ENCODE assay signal across 12 mouse cellular contexts in genomic region chr1:14001431-14001830, GRCm38 (mm10).
DNase-seq lines count a peak whose midpoint lies in the region; ATAC-seq and TF ChIP-seq lines count a peak whose summit lies in the region.
"Had no signal": no experiment of that assay in that cellular context is flagged by ENCODE, and none has a peak within 500 bp of the region (broad histone marks: within the 10 kb centered on the region; RNA-seq: fewer than 3 reads in every experiment).

No protein-coding gene starts in this region.

- H3K27me3 ChIP-seq in kidney, embryonic 14.5 days (ENCODE audit: control insufficient read depth, insufficient read depth, low read length): no peaks in the 10 kb centered on the region
- no peaks in the 10 kb centered on the region for H3K27me3 ChIP-seq in cerebellum, adult 2 months (ENCODE audit: control insufficient read depth, insufficient read depth, low read length)
- H3K27me3 ChIP-seq in lung, embryonic 16.5 days (ENCODE audit: control insufficient read depth, insufficient read depth, low read depth, low read length): no peaks in the 10 kb centered on the region
- H3K27me3 ChIP-seq: limb, embryonic 13.5 days; megakaryocyte, embryonic 14.5 days; neural tube, embryonic 15.5 days had no signal

- H3K4me2 ChIP-seq in kidney, embryonic 14.5 days (replicated peaks; ENCODE audit: low read depth, low read length): no peak overlapping the region
- no peak overlapping the region for H3K4me2 ChIP-seq in lung, embryonic 16.5 days (ENCODE audit: low read depth, low read length)
- H3K4me2 ChIP-seq: limb, embryonic 13.5 days; neural tube, embryonic 15.5 days had no signal

- H3K4me1 ChIP-seq in kidney, embryonic 14.5 days (ENCODE audit: control insufficient read depth, insufficient read depth, low read length): no peaks in the 10 kb centered on the region
- peaks cover 2% of the 10 kb centered on the region for H3K4me1 ChIP-seq in cerebellum, adult 2 months (ENCODE audit: control insufficient read depth, insufficient read depth, low read length)
- H3K4me1 ChIP-seq in lung, embryonic 16.5 days (replicated peaks; ENCODE audit: control insufficient read depth, insufficient read depth, low read length): no peaks in the 10 kb centered on the region
- H3K4me1 ChIP-seq: megakaryocyte, embryonic 14.5 days had no signal

- TF ChIP-seq CTCF in cerebellum, adult 2 months (IDR thresholded peaks at IDR 0.05; ENCODE audit: borderline replicate concordance, insufficient read depth, low read depth, low read length): no peak

- no peak overlapping the region for H3K4me3 ChIP-seq in kidney, embryonic 14.5 days (ENCODE audit: low read length)
- H3K4me3 ChIP-seq in cerebellum, adult 2 months (replicated peaks; ENCODE audit: insufficient read depth, low read depth, low read length): no peak overlapping the region
- no peak overlapping the region for H3K4me3 ChIP-seq in lung, embryonic 16.5 days (ENCODE audit: low read length)
- H3K4me3 ChIP-seq: limb, embryonic 13.5 days; megakaryocyte, embryonic 14.5 days; neural tube, embryonic 15.5 days had no signal

- ATAC-seq in kidney, embryonic 14.5 days (ENCODE audit: low FRiP score, low TSS enrichment): no peak
- ATAC-seq in lung, embryonic 16.5 days (ENCODE audit: low read depth): peak; percentile 75
- ATAC-seq in megakaryocyte-erythroid progenitor cell, adult 5-6 weeks (replicated peaks; ENCODE audit: low FRiP score, low TSS enrichment, poor library complexity, severe bottlenecking): no peak

- no peak overlapping the region for H3K9ac ChIP-seq in kidney, embryonic 14.5 days (ENCODE audit: low read depth, low read length)
- H3K9ac ChIP-seq in lung, embryonic 16.5 days (ENCODE audit: low read length): no peak overlapping the region
- H3K9ac ChIP-seq: limb, embryonic 13.5 days; neural tube, embryonic 15.5 days had no signal

- DNase-seq in kidney, adult 11 months: peak; percentile 15
- DNase-seq in ZHBTc4 (ENCODE audit: low read depth, low spot score): peak; percentile 36
- DNase-seq in cerebellum, adult 2 months: peak; percentile 44 to 78
- DNase-seq in neural tube, embryonic 10.5 days (ENCODE audit: extremely low spot score, low spot score): no peak
- DNase-seq: gastrocnemius, postnatal 14 days; right cerebral cortex, postnatal 4 days had no signal

- TF ChIP-seq POLR2A in cerebellum, adult 2 months (IDR thresholded peaks at IDR 0.05; ENCODE audit: borderline replicate concordance, insufficient read depth, low read length): no peak

- no peak overlapping the region for H3K27ac ChIP-seq in kidney, embryonic 14.5 days (ENCODE audit: low read depth, low read length)
- H3K27ac ChIP-seq in cerebellum, adult 2 months (ENCODE audit: insufficient read depth, low read length): no peak overlapping the region
- peak overlapping the region; percentile 21; the same call in 1 of the 2 replicates for H3K27ac ChIP-seq in lung, embryonic 16.5 days (ENCODE audit: low read length)
- H3K27ac ChIP-seq: limb, embryonic 13.5 days; neural tube, embryonic 15.5 days had no signal

- WGBS in kidney, embryonic 14.5 days: 37% methylated on average over 3 of the region's 3 CpGs
- WGBS in cerebellum, adult 2 months: 6% methylated on average over 3 of the region's 3 CpGs
- WGBS in lung, embryonic 16.5 days: 32% methylated on average over 3 of the region's 3 CpGs

- H3K9me3 ChIP-seq in kidney, embryonic 14.5 days (ENCODE audit: control insufficient read depth, low read length): no peaks in the 10 kb centered on the region
- no peaks in the 10 kb centered on the region for H3K9me3 ChIP-seq in lung, embryonic 16.5 days (ENCODE audit: control insufficient read depth, low read length)
- H3K9me3 ChIP-seq: limb, embryonic 13.5 days; neural tube, embryonic 15.5 days had no signal

- H3K36me3 ChIP-seq in kidney, embryonic 14.5 days (ENCODE audit: control insufficient read depth, insufficient read depth, low read length): no peaks in the 10 kb centered on the region
- H3K36me3 ChIP-seq in lung, embryonic 16.5 days (ENCODE audit: control insufficient read depth, insufficient read depth, low read length): no peaks in the 10 kb centered on the region
- H3K36me3 ChIP-seq: limb, embryonic 13.5 days; neural tube, embryonic 15.5 days had no signal
